Mouse (Mus musculus) layer of hippocampus, adult 9-11 months (tissue): Measurements from ENCODE around the gene Cers3.
A peak's percentile ranks its signal among the peaks of the same experiment; 100 is the strongest.

ENCODE experiments used
- DNase-seq: peaks from one replicate; pipeline ENCODE4 v3.0.0; 2022

Cers3 gene

DNA sequence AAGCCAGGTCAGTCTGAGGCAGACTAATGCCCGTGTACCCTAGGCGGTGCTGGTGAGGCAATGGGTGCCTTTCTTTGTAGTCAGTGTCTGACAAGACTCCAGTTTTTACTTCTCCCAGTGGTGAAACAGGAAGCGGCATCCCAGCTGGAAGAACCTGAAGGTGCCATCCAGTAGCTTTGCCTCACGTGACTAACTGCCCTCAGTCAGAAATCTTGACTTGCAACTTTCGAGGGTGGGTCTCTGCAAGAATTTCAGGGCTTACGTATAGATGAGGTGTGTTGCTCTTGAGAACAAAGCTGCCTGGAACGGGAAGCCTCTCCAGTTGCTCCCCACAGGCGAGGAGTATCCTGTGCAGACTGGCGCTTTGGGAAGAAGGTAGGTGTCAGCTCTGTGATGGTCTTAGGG, at the start of gene Cers3:
TSS of gene Cers3 (plus strand) at position 128 of the 405 bp plus-strand sequence.
- DNase-seq: no peak

DNA sequence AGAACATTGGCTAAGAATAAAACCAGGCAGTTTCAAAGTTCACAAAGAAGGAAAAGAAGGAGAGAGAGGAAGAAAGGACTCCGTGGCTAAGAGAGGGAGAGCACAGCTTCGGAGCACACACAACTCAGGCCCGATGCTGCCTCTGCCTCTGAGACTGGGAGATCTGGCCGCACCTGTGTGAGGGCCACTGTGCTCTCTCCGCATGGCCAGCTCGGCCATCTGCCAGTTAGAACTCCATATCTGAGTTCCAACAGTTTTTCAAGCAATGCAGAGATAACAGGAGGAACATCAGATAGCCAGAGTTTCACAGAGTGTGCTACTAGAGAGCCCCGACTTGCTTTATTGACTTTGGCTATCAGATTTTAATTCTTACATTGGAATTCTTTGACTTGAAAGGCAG, 48.8 kb upstream of the Cers3 start:
- no peak for DNase-seq

DNA sequence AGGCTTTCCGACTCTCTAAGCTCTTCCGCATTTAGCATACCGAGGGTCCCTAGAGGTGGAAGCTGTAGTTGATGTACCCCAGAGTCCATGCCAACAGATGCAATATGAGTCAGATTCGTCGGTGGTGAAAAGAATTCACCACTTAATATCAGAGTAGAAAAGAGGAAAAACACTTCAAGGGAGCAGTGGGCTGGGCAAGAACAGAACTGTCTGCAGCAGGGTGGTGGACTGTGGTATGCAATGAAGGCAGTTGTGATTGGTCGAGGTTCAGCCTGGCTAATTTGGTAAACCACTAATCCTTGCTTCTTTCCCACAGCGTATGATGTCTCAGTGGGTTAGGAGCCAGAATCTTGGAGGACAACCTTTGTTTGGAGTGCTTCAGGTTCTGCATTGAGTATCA, 40.6 kb upstream of the Cers3 start:
- DNase-seq: no peak

DNA sequence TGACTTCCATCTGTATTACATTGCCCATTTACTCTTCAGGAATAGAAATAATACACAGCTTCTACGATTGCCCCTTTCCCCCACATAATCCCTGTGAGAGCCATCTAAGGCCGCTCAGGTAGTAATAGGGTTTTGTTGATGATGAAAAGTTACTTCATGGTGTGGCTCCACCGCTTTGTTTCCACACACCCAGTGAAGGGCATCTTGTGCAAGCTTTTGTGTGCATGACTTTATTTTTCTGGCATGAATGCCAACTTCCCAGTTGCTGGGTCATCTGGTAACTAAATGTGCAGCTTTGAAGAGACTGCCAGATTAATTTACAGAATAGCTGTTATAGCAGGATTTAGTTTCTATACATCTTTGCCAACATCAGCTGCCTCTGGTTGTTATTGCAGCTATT, 38.7 kb upstream of the Cers3 start:
- DNase-seq: no peak

DNA sequence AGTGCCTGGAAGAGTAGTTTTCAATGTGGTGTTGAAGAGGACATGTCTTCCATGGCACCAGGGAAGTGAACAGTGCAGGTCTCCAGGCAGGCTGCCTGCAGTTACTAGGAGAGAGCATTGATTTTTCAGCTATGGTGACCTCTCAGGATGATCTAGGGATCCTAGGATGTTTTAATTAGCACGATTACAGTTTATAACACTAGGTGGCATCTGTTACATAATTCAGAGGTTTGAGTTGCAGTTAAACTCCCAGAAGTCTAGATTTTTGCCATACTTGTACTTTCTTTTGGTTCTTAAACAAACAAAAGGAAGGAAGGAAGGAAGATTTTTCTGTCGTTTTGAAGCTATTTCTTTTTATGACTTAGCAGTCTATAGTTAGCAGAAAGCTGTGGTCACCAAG, 32.1 kb upstream of the Cers3 start:
- DNase-seq: no peak

DNA sequence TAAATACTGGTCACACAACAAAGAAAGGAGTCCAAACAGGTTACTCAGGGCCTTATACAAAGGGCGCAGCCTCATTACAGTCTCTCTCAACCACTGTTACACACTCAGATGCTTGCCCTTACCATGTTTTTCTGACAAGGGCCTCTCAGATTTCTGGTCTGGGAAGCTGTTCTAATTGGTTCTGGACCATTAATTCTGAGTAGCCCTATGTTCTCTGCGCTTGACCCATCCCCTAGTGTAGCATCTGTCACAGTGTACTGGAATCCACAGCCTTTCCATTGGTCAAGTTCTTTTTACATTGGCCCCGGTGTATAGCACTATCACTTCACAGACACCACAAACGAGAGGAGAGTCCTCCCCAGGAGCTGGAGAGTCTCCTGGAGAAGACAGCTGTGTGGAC, 18.8 kb upstream of the Cers3 start:
- no peak for DNase-seq

DNA sequence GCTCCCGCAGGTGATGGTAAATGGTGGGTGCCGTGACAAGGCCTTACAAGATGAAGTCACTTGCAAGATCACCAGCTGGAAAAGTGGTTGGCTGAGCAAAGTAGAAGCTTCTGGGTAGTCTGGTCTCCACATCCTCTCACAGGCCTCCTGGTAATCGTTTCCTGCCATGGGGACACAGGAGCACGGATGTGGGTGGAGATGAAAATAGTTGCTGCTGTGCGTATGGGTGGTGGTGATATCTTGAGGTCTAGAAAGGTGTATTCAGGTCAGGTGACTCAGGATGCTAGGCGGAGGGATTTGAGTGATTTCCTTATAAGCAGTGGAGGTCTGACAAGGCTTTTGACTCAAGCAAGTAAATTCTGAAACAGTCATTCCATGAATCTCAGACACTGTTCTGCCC, 18.4 kb upstream of the Cers3 start:
- DNase-seq: no peak

DNA sequence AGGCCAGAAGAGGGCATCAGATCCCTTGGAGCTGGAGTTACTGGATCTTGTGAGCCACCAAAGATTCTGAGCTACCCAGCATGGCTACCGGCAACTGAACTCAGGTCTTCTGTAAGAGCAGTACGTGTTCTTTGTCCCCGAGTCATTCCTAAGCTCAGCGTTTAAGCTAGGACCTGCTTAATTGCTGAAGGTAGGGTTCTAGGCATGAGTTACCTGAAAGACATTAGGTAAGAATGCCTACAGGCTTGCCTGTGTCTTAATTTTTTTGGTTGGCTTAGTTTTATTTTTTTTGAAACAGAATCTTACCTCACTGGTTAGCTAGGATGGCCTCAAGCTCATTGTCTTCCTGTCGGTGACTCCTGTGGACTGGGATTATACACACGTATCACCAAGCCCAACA, 15.2 kb upstream of the Cers3 start:
- no peak for DNase-seq

DNA sequence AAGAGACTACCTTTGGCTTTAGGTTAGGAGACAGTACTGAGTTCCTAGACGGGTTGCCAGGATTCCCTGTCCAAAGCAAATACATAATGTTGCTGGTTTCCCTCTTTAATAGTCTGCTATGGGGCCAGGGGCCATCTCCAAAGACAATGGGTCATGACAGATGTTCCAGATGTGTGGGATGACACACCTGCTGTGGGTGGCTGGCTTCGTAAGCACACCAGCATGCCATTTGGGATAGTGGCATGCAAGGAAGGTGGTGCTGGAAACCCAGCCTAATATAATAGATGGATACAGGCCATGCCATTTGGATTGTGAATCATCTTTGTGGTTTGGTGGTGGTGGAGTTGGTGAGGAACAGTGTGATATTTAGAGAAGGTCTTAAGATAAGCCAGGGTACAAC, 14.1 kb upstream of the Cers3 start:
- no peak for DNase-seq

DNA sequence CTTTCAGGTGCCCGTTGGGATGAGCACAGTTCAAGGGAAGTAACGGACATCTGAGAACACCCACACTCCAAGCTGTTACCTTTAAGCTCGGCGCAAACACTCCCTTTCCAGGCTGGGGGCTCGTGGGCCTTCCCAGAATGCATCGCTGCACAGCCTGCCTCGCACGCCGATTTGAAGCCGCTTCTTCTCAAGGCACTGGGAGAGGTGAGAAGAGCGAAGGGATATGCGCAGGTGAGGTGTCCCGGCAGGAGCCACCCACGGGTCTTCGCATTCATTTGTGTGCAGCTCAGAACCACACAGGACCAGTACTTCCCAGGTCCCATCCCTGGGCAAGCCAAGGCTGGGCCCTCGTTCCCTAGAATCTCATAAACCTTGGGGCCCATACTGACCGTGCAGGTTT, 9.9 kb upstream of the Cers3 start:
- no peak for DNase-seq

DNA sequence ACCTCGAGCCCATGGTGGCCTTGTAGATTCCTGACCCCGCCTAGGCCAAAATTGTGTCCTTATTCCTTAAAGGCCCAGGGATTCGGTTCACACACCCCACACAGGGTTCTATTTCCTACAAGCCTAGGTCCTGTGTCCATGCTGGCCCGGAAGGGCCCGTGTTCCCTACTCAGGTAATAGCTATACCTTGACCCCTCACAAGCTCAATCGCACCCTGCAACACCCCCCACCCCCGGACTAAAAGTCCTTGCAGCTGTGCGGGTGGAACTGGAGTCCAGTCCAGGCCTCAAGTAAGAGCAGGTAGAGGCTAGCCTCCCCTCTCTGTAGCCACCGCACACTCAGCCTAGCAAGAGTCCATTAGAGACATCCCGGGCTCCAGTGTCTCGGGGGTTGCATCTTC, 9.4 kb upstream of the Cers3 start:
- no peak for DNase-seq

DNA sequence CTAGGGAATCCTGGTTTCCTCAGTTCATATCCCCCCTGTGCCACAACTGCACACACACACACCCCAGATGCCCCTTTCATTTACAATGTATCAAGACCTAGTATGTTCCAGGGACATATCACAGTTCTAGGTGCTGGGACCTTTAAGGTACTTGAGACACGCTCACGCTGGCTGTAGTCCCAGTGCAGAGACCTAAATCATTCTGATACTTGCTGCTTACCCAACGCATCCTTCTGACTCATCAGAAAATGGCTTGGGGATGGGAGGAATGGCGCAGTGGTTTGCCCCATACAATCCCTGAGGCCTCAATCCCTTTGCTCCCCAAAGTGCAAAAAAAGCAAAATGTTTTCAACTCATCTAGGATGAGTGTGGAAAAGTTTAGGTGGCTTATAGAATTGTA, 8.8 kb upstream of the Cers3 start:
- no peak for DNase-seq

DNA sequence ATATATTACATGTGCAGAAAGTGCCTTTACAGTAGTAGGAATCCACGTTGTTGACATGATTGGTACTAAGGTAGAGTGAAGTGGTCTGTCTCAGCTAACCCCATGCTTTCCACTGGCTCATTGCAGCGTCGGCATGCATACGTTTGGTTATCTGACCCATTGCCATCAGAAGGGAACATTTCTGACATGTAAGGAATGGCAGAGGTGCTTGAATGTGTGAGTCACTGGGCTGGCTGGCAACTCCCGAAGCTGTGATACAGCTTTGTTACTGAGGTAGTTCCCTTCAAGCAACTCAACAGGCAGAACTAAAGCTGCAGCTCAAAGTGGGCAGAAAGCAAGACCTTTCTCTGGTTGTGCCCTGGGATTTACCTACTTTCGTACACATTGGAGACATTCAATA, 8.3 kb upstream of the Cers3 start:
- no peak for DNase-seq

DNA sequence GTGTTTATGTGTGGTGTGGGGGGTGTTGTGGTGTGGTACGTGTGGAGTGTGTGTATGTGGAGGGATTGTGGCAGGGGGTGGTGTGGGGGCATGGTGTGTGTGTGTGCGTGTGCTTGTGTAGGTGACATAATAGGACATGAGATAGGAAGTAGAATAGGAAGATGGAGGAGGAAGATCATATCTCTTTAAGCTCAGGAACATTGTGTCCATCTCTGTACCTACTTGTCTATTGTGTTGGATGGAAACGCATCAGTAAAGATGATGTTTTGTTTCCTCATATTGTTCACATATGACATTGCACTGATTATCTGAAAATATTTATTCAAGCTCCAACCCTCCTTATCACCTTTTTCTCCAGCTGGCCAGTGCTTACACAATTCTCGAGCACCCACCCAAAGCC, 5.9 kb upstream of the Cers3 start:
- no peak for DNase-seq

DNA sequence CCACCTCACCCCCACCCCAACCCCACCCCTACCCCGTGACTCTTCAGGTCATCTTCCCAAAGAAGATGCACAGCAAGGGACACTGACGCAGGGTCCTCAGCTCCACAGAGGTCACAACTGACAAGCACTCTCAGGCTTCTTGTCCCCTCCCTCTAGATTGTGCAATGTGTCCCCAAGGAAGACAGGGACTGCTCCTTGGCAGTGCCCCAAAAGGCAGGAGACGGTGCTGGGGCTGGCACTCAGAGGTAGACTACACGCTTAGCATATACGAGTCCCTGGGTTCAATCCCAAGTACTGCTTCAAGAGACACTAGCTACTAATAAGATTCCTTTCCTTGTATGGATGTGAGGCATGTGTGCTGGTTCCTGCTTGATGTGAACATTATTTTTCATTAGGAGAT, 2.3 kb upstream of the Cers3 start:
- DNase-seq: no peak

DNA sequence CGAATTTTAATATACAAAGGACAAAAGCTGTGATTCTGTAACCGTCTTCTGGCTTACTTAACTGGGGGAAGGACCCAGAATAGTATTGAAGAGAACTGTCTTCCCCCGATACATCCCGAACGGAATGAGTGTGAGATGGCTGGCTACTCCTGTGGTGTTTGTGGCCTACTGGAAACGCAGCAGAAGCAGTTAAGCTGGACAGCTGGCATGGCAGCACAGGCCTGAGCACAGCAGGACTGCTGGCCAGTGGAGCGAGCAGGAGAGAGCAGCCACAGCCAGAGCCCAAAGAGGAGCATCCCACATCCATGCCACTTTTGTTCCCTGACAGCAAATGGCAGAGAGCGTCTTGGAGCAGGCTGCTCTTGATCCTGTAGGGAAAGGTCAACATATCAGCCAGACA, 1.9 kb upstream of the Cers3 start:
- DNase-seq: no peak

DNA sequence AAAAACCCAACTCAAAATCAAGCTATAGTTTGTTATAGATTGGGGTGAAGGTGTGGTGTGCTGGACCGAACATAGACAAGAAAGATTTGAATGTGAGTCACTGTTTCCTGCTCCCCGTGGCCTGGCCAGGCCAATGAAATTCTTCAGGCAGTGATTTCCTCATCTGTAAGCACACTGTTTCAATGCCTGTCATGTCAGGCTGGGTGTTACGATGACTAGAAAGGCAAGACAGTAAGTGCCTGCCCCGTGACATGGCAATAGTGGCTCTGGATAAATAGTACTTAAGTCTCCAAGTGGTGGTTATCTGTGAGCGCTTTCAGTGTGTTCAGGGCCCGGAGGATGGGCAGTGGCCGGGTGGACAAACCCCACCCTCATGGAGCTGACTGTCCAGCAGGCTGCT, 3.7 kb downstream of the Cers3 start:
- no peak for DNase-seq

DNA sequence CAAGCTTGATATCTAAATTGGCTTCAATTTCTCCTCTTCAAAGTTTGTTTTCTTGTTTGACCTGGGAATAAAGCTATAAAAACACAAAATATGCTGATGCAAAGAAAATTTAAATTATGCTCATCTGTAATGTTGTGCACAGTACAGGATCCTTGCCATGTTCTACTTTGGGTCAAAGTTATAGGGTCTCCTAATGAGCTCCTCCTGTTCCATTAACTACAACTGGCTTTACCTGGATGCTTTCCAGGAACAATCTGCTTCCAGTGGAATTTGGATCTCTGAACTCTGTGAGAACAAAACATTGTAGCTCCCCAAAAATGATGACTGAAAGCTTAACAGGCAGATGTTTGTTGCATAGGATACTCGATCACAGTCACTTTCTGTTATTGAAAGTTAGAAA, 6.7 kb downstream of the Cers3 start:
- no peak for DNase-seq

DNA sequence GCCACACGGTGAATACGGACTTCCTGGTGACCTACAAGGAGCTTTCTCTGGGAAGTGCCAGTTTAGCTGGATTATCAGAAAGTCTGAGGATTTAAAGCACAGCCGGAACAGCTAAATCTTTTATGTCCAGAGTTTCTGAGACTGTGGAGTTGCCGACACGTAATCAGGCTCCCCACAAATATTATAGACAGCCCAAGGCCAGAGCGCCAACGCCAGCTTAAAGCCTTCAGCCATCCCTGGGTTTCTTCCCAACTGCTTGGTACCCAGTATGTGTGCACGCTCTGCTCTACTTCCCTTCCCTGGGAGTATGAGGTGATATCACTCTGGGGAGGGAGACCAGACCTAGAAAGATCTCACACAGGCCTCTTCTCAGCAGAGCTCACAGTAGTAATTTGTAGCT, 10.5 kb downstream of the Cers3 start:
- DNase-seq: no peak

DNA sequence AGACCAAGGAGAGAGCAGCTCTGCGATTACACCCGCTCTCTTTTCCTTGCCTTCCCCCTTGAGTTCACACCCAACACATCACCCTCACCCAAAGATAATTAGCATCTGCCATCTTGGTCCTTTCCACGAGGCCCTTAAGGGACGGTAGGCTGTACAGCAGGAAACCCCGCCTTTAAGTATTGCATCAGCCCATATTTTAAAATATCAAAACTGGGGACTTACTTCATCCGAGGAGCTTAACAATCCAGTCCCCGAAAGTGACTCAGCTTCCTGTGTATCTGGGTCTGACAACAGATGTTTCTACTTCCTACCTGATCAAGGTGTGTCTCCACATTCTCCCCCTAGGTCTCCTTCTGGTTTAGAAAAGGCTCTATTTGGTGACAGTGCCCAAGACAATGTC, 12.3 kb downstream of the Cers3 start:
- DNase-seq: no peak

DNA sequence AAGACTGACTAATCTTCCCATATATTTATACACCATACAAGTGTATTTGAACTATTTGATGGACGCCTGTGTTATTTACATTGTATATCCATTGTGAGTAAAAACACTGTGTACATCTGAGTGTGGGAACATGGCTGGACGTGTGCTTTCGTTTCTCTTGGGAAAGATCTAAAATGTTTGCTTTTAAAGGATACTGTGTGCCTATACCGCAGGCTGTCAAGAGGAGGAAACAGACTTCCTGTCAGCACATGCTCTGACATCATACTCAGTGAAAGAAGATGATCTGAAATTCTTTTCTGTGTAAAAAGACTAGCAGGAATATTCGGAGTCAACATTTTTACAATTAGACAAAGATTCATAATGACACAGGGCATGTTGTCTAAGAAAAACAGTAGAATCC, 26.6 kb downstream of the Cers3 start:
- DNase-seq: no peak

DNA sequence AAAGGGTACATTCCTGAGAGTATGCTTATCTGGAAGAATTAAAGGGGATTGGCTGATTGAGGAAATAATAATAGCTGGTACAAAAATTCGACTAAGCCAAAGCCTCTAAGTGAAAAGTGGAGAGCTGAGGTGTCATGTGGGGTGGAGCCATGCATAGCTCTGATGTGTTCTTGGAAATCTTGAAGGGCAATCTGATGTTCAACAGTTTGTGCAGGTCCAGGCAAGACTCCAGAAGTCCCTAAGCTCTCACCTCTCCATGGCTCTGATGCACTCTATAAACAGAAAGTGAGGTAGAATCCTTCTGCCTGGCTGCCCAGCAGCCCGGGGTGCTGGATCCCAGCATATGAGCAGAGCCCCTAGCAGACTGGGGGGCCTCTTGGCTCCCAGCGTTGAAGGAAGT, 27.4 kb downstream of the Cers3 start:
- DNase-seq: no peak

DNA sequence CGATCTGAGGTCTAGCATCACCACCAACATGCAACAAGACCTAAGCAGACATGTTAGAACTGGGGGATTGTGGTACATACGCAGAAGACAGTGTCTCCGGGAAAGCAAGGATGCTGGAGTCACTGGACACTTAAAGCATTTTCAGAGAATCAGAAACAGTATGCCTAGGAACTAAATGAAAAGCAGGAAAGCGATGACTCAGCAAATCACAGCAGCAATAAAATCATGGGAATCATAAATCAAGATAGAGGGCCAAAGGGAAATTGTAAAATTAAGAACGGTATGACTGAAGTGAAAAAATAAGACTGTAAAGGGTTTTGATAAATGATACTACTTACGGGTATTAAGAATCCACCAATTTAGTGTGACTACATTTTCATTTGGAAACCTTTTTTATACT, 27.9 kb downstream of the Cers3 start:
- no peak for DNase-seq

DNA sequence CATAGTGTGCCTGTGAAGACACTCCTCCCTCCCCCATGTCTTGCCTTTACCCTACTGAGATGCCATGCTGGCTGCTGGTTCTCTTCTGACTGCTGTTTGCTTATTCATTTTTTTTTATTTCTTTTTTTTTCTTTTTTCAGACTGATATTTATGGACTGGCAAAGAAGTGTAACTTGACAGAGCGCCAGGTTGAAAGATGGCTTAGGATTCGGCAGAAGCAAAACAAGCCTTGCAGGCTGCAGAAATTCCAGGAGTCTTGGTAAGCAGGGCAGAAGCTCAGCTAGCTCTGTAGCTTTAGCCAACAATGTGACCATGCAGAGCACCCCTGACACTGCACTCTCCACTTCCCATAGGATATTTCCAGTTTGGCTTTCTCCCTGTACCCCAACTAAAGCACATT, 36.1 kb downstream of the Cers3 start:
- DNase-seq: peak; percentile 30

DNA sequence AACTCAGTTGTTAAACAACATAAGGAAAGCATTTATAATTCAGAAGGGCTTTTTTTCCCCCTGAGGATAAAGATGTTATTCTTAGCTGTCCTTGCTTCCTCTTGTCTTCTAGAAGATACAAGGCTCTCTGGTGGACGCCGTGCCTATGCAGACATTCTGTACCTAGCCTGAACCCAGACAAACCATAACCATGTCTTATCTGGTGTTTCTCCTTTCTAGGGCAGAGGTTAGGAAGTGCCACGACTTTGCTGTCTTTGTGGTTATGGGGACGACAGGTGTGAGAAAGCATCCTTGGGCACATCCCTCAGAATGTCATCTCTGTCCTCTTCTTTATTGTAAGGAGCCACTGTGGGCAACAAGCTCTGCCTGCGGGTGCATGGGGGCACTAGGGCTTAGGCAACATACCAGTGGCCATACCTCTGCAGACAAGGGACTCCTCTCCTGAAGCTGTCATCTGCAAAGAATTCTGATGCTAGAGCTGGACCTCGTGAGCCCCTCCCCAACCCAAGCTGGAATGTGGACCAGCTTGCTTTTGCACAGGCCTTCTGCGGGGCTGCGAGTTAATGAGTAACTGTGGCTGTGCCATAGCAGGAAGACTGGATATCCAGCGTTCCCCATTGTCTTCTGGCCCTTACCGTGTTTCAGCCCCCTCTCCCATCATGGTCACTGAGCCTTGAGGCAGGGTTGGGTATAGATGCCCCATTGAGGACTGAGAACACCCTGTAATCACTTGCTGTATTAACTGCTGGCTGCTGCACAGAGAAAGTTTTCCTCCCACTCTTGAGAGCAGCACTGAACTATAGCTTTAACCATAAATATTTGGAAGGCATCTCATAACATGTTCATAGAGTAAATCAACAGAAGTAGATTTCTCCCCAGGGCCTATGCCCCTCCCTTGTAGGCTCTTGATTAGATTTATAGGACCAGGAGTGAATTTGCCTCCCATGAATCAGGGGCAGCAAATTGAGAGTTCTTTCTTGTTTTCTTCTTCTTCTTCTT, 36.9 kb downstream of the Cers3 start:
- DNase-seq: no peak
